Mouse (Mus musculus) forebrain, embryonic 15.5 days (tissue): Measurements from ENCODE around the gene Pltp. TPM values are rescaled to one million over a fixed set of nuclear protein-coding genes. Genes with fewer than 3 reads are reported as not detected.
A peak's percentile ranks its signal among the peaks of the same experiment; 100 is the strongest.

Experiments
- ATAC-seq: fragments of 200-750 bp; cut with Nextera tagmentation; replicated peaks from 2 replicates; pipeline ENCODE4 v1.8.0; 2017; ENCODE audit warnings: mild to moderate bottlenecking, moderate TSS enrichment, moderate library complexity
- H3K27ac ChIP-seq: fragments of 300-500 bp; sonication (generic); replicated peaks from 2 replicates; pipeline ENCODE4 v1.5.1; 2015; ENCODE audit warnings: mild to moderate bottlenecking, inconsistent platforms
- H3K27me3 ChIP-seq: fragments of 300-500 bp; sonication (generic); 2 replicates; pipeline ENCODE4 v1.6.1; 2015; ENCODE audit warnings: inconsistent platforms
- H3K36me3 ChIP-seq: fragments of 300-500 bp; sonication (generic); 2 replicates; pipeline ENCODE4 v1.6.1; 2015; ENCODE audit warnings: mild to moderate bottlenecking, inconsistent platforms
- H3K4me1 ChIP-seq: fragments of 300-500 bp; sonication (generic); 2 replicates; pipeline ENCODE4 v1.6.1; 2015; ENCODE audit warnings: inconsistent platforms
- H3K4me2 ChIP-seq: fragments of 300-500 bp; sonication (generic); replicated peaks from 2 replicates; pipeline ENCODE4 v1.6.1; 2015; ENCODE audit warnings: mild to moderate bottlenecking, inconsistent platforms
- H3K4me3 ChIP-seq: fragments of 300-500 bp; sonication (generic); 2 replicates; pipeline ENCODE4 v1.5.1; 2015; ENCODE audit warnings: mild to moderate bottlenecking, inconsistent platforms
- H3K9ac ChIP-seq: fragments of 300-500 bp; sonication (generic); replicated peaks from 2 replicates; pipeline ENCODE4 v1.6.1; 2015; ENCODE audit warnings: mild to moderate bottlenecking, inconsistent platforms
- H3K9me3 ChIP-seq: fragments of 300-500 bp; sonication (generic); 2 replicates; pipeline ENCODE4 v1.6.1; 2016; ENCODE audit warnings: inconsistent platforms
- WGBS: fragments of 180-500 bp; shearing (Covaris S2); methylation state at CpG from one replicate; pipeline ENCODE4 v1.1.7; 2015; ENCODE audit warnings: mixed read lengths; 5-methylcytosine and 5-hydroxymethylcytosine counted together
- polyA plus RNA-seq: library from polyadenylated mRNA; unstranded; fragments of >200 nt; fragmentation: Nextera tagmentation; extraction: Ambion mirVana; gene quantifications from 2 replicates; pipeline ENCODE4 v1.2.1, GENCODE M21; 2015

The Pltp gene
- 45.3 and 50.7 TPM in 2 replicates for polyA plus RNA-seq

DNA sequence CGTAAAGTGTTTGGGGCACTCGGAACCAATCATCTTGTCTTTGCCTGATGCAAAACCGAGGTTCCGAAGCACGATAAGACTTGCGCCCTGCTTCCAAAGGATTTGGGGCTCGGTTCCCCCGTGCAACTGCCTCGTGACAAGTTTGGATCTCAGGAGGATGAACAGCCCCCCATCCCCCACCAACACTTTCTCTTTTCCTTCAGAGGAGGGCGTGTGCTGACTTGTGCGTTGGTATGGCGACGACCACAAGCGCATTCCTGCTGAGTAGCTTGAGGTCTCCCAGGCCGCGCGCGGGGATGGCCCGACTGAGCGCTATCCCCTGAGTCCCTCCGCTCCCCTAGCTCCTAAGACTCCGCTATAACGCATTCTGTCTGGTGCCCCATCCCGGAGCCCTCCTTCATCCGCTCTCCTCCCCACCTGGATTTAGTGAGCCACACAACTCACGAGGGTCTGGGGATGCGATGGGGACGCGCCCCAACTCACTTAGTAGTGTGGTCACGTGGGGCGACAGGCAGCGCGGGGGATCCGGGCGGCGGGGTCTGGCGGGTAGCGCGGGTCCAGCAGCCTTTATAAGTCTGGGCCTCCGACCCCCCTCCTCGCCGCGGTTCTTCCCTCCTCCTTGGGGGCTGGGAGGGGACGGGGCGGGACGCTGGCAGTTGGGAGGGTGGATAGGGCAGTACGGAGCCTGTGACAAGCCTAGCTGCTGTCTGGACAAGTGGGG lies at the start of gene Pltp:
Gene Pltp (minus strand): TSS at position 611 of the 721 bp plus-strand sequence.
- peaks cover 37% of the 10 kb centered on the region for H3K27me3 ChIP-seq
- peak; percentile 57 for ATAC-seq

GRCm38 (mm10) chr2:164906071-164906470 lies 48.6 kb upstream of the Pltp start:
- Histone ChIP-seq H3K27me3 (no peaks in the 10 kb centered on the region), H3K27ac (no peak overlapping the region), H3K9me3 (0 out of 2 replicates have a peak, but pooled peaks cover 5% of the 10 kb centered on the region), H3K4me3 (no peak overlapping the region), H3K36me3 (peaks cover 80% of the 10 kb centered on the region), H3K9ac (no peak overlapping the region), H3K4me1 (peaks cover 17% of the 10 kb centered on the region), H3K4me2 (no peak overlapping the region)
- no peak for ATAC-seq
- 96% methylated on average over 4 of the region's 4 CpGs for WGBS

More for the DNA sequence above, at the start of gene Pltp:
- under 1% methylated on average over 45 of the region's 47 CpGs for WGBS
- Histone ChIP-seq H3K27ac (no peak within 1 kb of the TSS), H3K9me3 (no peaks in the 10 kb centered on the region), H3K36me3 (no peaks in the 10 kb centered on the region), H3K4me1 (peaks cover 26% of the 10 kb centered on the region), H3K4me3 (peak within 1 kb of the TSS; percentile 44), H3K9ac (peak within 1 kb of the TSS; percentile 39), H3K4me2 (peak within 1 kb of the TSS; percentile 90)

DNA sequence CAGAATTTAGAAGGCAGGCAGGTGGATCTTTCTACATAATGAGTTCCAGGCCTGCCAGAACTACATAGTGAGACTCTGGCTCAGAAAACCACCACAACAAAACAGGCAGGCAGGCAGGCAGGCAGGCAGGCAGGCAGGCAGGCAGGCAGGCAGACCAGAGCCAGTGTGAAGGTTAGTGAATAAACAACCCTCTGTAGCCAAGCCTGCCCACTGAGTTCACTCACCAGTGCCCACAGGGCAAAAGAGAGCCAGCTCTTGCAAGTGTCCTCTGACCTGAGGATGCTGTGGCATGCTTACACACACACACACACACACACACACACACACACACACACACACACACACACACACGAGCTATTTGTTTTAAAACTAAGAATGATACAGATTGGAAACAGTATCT lies 46.0 kb upstream of the Pltp start:
- ATAC-seq = no peak
- 78% methylated on average over 1 of the region's 1 CpGs for WGBS
- Histone ChIP-seq H3K4me1 (no peaks in the 10 kb centered on the region), H3K4me2 (no peak overlapping the region), H3K4me3 (no peak overlapping the region), H3K27ac (no peak overlapping the region), H3K36me3 (peaks cover 95% of the 10 kb centered on the region), H3K9ac (no peak overlapping the region), H3K27me3 (no peaks in the 10 kb centered on the region), H3K9me3 (0 out of 2 replicates have a peak, but pooled peaks cover 5% of the 10 kb centered on the region)

DNA sequence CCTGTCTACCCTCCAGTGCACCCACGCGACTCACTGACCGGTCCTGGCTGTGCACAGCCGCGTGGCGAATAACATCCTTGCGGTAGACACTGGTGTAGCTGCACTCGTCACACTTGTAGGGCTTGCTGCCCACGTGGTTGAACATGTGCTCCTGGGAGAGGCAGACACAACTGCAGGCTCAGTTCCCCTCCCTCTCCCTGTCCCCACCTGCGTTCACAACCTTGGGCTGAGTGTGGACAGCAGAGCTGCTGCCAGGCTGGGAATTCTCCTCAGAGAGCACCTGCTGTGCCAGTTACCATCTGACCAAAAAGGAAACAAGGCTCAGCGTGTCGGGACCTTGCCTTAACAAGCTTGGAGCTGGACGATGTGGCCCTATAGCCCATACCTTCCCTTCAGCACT lies 43.9 kb upstream of the Pltp start:
- Histone ChIP-seq H3K9ac (no peak overlapping the region), H3K4me2 (no peak overlapping the region), H3K27me3 (no peaks in the 10 kb centered on the region), H3K36me3 (peaks cover 94% of the 10 kb centered on the region), H3K4me3 (no peak overlapping the region), H3K27ac (no peak overlapping the region), H3K9me3 (0 out of 2 replicates have a peak, but pooled peaks cover 5% of the 10 kb centered on the region), H3K4me1 (no peaks in the 10 kb centered on the region)
- 93% methylated on average over 13 of the region's 13 CpGs for WGBS
- no peak for ATAC-seq

- Histone ChIP-seq H3K4me3 (no peak overlapping the region), H3K27me3 (no peaks in the 10 kb centered on the region), H3K27ac (no peak overlapping the region), H3K4me2 (no peak overlapping the region), H3K9ac (no peak overlapping the region), H3K9me3 (no peaks in the 10 kb centered on the region), H3K36me3 (peaks cover 94% of the 10 kb centered on the region), H3K4me1 (no peaks in the 10 kb centered on the region)
- no peak for ATAC-seq
- WGBS = 90% methylated on average over 16 of the region's 16 CpGs
These were observed 42.4 kb upstream of the Pltp start for GRCm38 (mm10) chr2:164899723-164900459.

GRCm38 (mm10) chr2:164899034-164899433 lies 41.5 kb upstream of the Pltp start:
- Histone ChIP-seq H3K4me3 (no peak overlapping the region), H3K27ac (no peak overlapping the region), H3K4me1 (no peaks in the 10 kb centered on the region), H3K9me3 (no peaks in the 10 kb centered on the region), H3K27me3 (no peaks in the 10 kb centered on the region), H3K9ac (no peak overlapping the region), H3K36me3 (peaks cover 96% of the 10 kb centered on the region), H3K4me2 (no peak overlapping the region)
- WGBS = 91% methylated on average over 15 of the region's 15 CpGs
- ATAC-seq = no peak

DNA sequence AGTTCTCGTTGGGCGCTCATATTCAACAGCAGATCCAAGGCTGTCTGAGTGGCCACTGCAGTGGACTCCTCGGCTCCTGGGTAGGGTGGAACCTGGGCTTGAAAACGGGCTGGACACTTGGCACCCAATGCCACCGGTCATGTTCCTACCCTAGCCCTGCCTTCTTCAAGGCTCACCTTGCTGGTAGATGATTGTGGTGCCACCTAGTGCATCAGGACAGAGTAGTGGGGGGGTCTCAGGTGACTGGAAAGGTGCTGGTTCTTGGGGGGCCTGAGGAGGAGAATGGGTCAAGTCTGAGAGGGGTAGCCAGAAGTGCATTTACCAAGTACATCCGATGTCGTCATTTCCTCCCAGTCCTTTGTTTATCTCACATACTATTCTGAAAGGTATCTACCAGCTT lies 40.5 kb upstream of the Pltp start:
- no peak for ATAC-seq
- H3K4me3 ChIP-seq = no peak overlapping the region
- no peak overlapping the region for H3K27ac ChIP-seq
- no peak overlapping the region for H3K4me2 ChIP-seq
- no peaks in the 10 kb centered on the region for H3K4me1 ChIP-seq
- no peaks in the 10 kb centered on the region for H3K27me3 ChIP-seq
- no peak overlapping the region for H3K9ac ChIP-seq
- no peaks in the 10 kb centered on the region for H3K9me3 ChIP-seq
- peaks cover 98% of the 10 kb centered on the region for H3K36me3 ChIP-seq
- 92% methylated on average over 7 of the region's 7 CpGs for WGBS

- no peak overlapping the region for H3K9ac ChIP-seq
- WGBS = 90% methylated on average over 6 of the region's 6 CpGs
- no peak overlapping the region for H3K4me3 ChIP-seq
- H3K27ac ChIP-seq = no peak overlapping the region
- no peak overlapping the region for H3K4me2 ChIP-seq
- no peaks in the 10 kb centered on the region for H3K27me3 ChIP-seq
- no peaks in the 10 kb centered on the region for H3K9me3 ChIP-seq
- ATAC-seq = no peak
- H3K4me1 ChIP-seq = no peaks in the 10 kb centered on the region
- peaks cover 98% of the 10 kb centered on the region for H3K36me3 ChIP-seq
These were observed 38.4 kb upstream of the Pltp start for GRCm38 (mm10) chr2:164895885-164896284.

DNA sequence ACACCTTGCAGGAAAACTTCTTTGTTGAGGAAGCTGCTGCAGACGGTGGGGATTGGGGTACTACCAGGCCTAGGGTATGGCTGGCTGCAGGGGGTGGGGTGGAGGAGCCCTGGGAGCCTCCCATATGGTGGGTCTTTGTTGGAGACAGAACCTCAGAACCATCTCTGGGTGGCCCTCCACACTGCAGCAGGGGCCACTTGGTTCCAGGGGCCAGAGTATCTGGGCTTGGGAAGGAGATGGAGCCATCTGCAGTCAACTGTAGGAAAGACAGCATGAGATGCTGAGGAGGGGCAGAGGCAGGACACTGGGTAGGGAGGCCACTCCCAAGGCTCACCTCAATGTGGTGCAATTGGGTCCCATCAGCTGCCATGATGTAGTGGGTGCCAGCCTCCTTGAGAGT lies 37.1 kb upstream of the Pltp start:
- H3K4me2 ChIP-seq = no peak overlapping the region
- peaks cover 99% of the 10 kb centered on the region for H3K36me3 ChIP-seq
- 83% methylated on average over 1 of the region's 1 CpGs for WGBS

DNA sequence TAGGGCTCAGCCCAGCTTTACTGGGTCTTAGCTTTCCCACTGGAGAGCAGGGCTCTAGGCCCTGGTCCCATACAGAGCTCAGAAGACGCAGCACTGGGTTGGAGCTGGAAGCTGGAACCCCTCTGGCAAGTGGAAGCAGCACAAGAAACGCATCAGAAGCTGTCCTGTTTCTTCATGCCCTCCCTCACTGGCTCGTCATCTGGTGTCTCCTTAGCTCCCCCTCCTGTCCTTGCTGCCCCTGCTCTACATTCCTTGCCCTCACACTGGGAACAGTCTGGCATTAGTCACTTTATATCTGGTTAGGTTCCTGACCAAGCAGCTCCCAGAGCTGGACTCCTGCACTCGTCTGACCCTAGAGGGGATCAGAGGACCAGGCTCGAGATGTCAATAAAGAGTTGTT lies 36.5 kb upstream of the Pltp start:
- H3K4me3 ChIP-seq = no peak overlapping the region
- WGBS = 70% methylated on average over 5 of the region's 5 CpGs
- ATAC-seq = no peak
- H3K36me3 ChIP-seq = peaks cover 99% of the 10 kb centered on the region
- no peaks in the 10 kb centered on the region for H3K9me3 ChIP-seq
- no peak overlapping the region for H3K9ac ChIP-seq
- H3K4me1 ChIP-seq = no peaks in the 10 kb centered on the region
- no peak overlapping the region for H3K27ac ChIP-seq
- no peak overlapping the region for H3K4me2 ChIP-seq
- H3K27me3 ChIP-seq = no peaks in the 10 kb centered on the region

More for the DNA sequence above, 37.1 kb upstream of the Pltp start:
- H3K4me3 ChIP-seq = no peak overlapping the region
- H3K9ac ChIP-seq = no peak overlapping the region
- no peaks in the 10 kb centered on the region for H3K27me3 ChIP-seq
- H3K9me3 ChIP-seq = no peaks in the 10 kb centered on the region
- H3K4me1 ChIP-seq = no peaks in the 10 kb centered on the region
- ATAC-seq = 0 out of 2 replicates have a peak, but pooled peaks have one; percentile 20
- no peak overlapping the region for H3K27ac ChIP-seq

DNA sequence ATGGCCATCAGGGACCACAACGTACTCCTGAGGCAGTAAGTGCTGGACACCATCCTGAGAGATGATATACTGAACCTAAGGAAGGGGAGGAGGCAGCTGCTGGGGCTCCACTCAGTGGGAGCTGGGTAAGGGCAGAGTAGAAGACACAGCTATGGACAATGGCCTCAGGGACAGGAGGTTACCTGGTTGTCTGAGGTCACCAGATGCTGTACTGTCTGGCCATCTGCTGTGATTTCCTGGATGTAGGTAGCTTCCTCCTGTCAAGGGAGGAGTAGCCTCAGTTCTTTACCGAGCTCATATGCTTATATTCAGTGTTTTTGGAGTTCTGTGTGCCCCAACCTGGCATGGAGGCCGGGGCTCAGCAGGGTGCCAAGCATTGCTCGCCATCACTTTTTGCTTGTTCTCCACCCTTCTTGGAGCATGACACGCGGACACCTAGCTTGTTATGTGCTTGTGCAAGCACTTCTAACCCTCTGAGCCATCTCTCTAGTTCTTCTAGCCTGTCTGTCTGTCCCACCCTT lies 35.2 kb upstream of the Pltp start:
- Histone ChIP-seq H3K27ac (no peak overlapping the region), H3K4me1 (no peaks in the 10 kb centered on the region), H3K36me3 (peaks cover 99% of the 10 kb centered on the region), H3K9me3 (no peaks in the 10 kb centered on the region), H3K4me2 (no peak overlapping the region), H3K27me3 (no peaks in the 10 kb centered on the region), H3K4me3 (no peak overlapping the region), H3K9ac (no peak overlapping the region)
- no peak for ATAC-seq
- 89% methylated on average over 6 of the region's 6 CpGs for WGBS
